Mouse (Mus musculus): ENCODE results near the gene B3galt4.

DNA sequence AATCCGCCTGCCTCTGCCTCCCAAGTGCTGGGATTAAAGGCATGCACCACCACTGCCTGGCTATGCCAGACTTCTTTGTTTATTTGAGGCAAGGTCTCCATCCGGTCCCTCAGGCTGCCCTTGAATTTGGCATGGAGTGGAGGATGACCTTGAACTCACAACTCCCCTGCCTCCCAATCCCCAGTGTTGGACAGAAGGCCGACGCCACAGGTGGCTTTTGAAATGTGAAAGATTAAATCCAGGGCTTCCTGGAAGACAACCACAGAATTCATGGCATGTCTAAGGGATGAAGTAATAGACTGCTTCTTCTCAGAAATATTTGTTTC, 50.3 kb downstream of the B3galt4 start:
- TF ChIP-seq POLR2A (IDR thresholded peaks at IDR 0.05; ENCODE audit: low read depth, low read length) (no peak), CTCF (conservative IDR thresholded peaks at IDR 0.05; ENCODE audit: insufficient read depth, insufficient read length, low read depth, low read length) (no peak)
